Mouse (Mus musculus): ENCODE data around the gene Rbm4. TPM values are rescaled to one million over a fixed set of nuclear protein-coding genes. Genes with fewer than 3 reads are reported as not detected.
"Not testable (repeated sequence)": the region's sequence is repeated elsewhere in the genome, so short reads cannot be mapped to it uniquely, and the experiment has no call there.

The Rbm4 gene
- polyA plus RNA-seq, 1 experiment from 2014 or later = 30.7 TPM

DNA sequence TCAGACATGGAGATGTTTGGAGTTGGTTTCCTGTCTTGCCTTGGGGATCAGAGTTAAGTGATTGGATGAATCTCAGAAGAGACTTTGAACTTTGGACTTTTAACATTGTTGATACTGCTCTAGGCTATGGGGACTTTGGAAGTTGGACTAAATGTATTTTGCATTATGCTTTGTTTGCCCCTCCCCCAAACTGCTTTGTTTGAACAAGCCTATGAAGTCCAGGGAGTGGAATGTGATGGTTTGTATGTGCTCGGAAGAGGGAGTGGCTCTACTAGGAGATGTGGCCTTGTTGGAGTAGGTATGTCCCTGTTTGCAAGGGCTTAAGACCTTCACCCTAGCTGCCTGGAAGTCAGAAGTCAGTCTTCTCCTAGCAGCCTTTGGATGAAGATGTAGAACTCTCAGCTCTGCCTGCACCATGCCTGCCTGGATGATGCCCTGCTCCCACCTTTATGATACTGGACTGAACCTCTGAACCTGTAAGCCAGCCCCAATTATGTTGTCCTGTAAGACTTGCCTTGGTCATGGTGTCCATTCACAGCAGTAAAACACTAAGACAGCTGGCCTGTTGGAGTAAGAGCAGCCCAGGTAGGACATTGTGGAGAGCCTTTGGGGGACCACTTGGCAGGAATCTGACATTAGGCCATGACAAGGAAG, 23.6 kb upstream of the Rbm4 start:
- peaks cover 2% of the 10 kb centered on the region for H3K4me1 ChIP-seq
- ATAC-seq = no peak
- WGBS (ENCODE audit: insufficient replicate concordance) = 72% methylated on average over 1 of the region's 1 CpGs
- H3K4me3 ChIP-seq = no peak overlapping the region
- no peak overlapping the region for H3K9ac ChIP-seq
- no peak overlapping the region for H3K4me2 ChIP-seq
- H3K9me3 ChIP-seq (replicated peaks) = no peaks in the 10 kb centered on the region; the same call in 1 of the 2 replicates
- no peaks in the 10 kb centered on the region; the same call in 1 of the 2 replicates for H3K27me3 ChIP-seq (replicated peaks)
- H3K27ac ChIP-seq = 0 out of 2 replicates have a peak overlapping the region, but pooled peaks have one; percentile 21
- H3K36me3 ChIP-seq = no peaks in the 10 kb centered on the region

DNA sequence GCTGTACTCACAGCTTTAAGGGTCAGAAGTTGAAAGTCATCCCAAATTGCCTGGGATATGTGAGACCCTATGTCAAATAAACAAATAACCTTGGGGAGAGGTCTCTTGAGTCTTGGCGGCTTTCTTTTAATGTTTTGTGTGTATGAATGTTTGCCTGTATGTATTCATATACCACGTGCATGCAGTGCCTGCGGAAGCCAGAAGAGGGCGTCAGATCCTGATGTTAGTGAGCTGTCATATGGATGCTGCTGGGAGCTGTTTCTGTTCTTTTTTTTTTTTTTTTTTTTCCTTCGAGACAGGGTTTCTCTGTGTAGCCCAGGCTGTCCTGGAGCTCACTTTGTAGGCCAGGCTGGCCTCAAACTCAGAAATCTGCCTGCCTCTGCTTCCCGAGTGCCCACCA, 19.3 kb upstream of the Rbm4 start:
- WGBS (ENCODE audit: insufficient replicate concordance) = 75% methylated on average over 6 of the region's 6 CpGs
- Histone ChIP-seq H3K27me3 (replicated peaks) (no peaks in the 10 kb centered on the region; the same call in 1 of the 2 replicates), H3K27ac (no peak overlapping the region), H3K4me1 (peaks cover 24% of the 10 kb centered on the region), H3K4me2 (no peak overlapping the region), H3K9me3 (replicated peaks) (no peaks in the 10 kb centered on the region; the same call in 1 of the 2 replicates), H3K4me3 (no peak overlapping the region), H3K9ac (no peak overlapping the region), H3K36me3 (0 out of 2 replicates have a peak, but pooled peaks cover 2% of the 10 kb centered on the region)
- no peak for ATAC-seq

DNA sequence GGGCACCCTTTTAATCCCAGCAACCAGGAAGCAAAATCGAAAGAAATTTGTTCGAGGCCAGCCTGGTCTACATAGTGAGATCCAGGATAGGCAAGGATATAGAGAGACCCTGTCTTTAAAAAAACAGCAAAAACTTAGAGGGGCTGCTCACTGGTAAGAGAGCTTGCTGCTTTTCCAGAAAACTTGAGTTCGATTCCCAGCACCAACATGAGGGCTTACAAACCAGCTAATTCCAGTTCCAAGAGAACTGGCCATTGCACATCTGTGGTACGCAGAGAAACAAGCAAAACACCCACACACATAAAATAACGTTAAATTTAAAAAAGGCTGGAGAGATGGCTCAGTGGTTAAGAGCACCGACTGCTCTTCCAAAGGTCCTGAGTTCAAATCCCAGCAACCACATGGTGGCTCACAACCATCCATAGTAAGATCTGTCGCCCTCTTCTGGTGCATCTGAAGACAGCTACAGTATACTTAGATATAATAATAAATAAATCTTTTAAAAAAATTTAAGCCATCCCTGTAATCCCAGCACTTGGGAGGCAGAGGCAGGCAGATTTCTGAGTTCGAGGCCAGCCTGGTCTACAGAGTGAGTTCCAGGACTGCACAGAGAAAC, 18.7 kb upstream of the Rbm4 start:
- peaks cover 30% of the 10 kb centered on the region for H3K4me1 ChIP-seq
- H3K9me3 ChIP-seq (replicated peaks); ATAC-seq; H3K27me3 ChIP-seq (replicated peaks); H3K36me3 ChIP-seq: not testable (repeated sequence)
- peak overlapping the region; percentile 90 for H3K4me2 ChIP-seq
- H3K4me3 ChIP-seq = peak overlapping the region; percentile 96
- peak overlapping the region; percentile 96 for H3K27ac ChIP-seq
- H3K9ac ChIP-seq = peak overlapping the region; percentile 89
- 72% methylated on average over 8 of the region's 8 CpGs for WGBS (ENCODE audit: insufficient replicate concordance)

DNA sequence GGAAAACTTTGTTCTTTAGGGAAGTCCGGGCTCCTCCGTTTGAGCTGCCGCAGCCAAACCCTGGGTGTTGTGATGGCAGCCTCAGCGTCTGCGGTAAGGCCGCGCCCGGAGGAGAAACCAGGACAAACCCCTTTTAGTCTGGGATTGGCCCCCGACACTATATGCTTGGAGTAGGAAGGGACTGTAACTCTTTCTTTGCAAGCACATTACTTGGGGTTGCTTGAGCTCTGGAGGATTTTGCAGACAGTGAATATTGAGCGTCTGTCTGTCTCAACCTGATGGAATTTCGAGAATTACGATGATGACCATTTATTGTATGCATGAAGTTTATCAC, 18.2 kb upstream of the Rbm4 start:
- H3K4me1 ChIP-seq = peaks cover 36% of the 10 kb centered on the region
- no peaks in the 10 kb centered on the region for H3K27me3 ChIP-seq (replicated peaks)
- H3K27ac ChIP-seq = peak overlapping the region; percentile 96
- H3K9ac ChIP-seq = peak overlapping the region; percentile 89
- no peaks in the 10 kb centered on the region; the same call in 1 of the 2 replicates for H3K9me3 ChIP-seq (replicated peaks)
- H3K4me3 ChIP-seq = peak overlapping the region; percentile 96
- peak overlapping the region; percentile 90 for H3K4me2 ChIP-seq
- WGBS (ENCODE audit: insufficient replicate concordance) = 4% methylated on average over 12 of the region's 12 CpGs
- H3K36me3 ChIP-seq = peaks cover 11% of the 10 kb centered on the region; the same call in 1 of the 2 replicates
- no peak; the same call in 1 of the 2 replicates for ATAC-seq

DNA sequence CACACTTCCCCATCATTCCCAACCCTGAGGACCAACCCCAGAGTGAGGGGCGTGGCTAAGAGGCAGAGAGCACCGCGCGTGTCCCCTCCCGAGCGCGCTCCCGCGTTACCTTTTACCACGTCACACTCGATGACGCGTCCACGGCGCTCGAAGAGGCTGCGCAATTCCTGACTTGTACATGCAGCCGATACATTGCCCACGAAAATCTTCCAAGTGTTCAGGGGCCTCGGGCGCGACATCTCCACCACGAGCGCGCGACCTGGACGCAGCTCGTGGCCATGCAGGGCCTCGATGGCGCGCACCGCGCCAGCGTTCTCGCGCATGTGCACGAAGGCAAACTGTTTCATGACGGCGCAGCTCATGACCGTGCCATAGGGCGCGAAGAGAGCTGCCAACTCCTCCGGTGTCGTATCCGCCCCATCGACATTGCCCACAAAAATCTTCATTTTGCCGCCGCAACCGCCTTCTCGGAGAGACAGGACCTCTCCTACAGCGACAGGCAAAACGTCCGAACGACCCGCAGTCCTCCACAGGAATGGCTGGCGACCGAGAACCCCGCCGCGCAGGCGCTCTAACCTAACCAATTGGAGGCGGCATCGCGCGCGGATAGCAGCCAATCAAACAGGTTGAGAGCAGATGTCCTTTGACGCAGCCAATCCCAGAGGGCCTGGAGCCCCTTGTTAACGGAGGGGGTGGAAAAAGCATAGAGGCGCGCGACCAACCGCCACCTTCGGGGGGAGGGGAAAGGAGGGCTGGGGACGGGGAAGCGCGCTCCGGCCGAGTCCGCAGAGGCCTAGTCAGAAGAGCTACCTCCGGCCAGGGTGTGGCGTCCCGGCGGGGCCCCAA, 17.6 kb upstream of the Rbm4 start, which contains the start of the genes Gm21992 and Rbm14:
Gene Gm21992 (minus strand): TSS at position 550 of the 846 bp plus-strand sequence.
Gene Rbm14 (minus strand): TSS at position 572 of the 846 bp plus-strand sequence.
- Histone ChIP-seq H3K27me3 (replicated peaks) (no peaks in the 10 kb centered on the region), H3K27ac (peak within 1 kb of the TSS; percentile 96), H3K9ac (peak within 1 kb of the TSS; percentile 89), H3K4me1 (peaks cover 41% of the 10 kb centered on the region), H3K4me2 (peak within 1 kb of the TSS; percentile 90), H3K36me3 (peaks cover 12% of the 10 kb centered on the region; the same call in 1 of the 2 replicates), H3K4me3 (peak within 1 kb of the TSS; percentile 96), H3K9me3 (replicated peaks) (no peaks in the 10 kb centered on the region; the same call in 1 of the 2 replicates)
- ATAC-seq = peak; percentile 97
- under 1% methylated on average over 83 of the region's 83 CpGs for WGBS (ENCODE audit: insufficient replicate concordance)

DNA sequence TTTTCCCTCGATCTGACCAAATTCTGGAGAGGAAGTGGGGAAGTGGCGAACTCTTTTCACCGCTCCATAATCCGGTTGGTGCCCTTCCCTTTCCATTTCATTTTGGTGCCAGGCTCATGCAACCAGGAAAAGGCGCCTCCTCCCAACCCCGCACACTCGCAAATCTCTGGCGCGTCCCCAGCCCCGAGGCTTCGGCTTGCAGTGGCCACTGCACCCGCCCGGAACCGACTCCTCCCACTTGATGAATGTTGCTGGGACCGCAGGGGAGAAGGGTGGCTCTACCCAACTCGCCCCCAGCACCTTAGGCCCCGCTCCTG, 17.0 kb upstream of the Rbm4 start:
- Histone ChIP-seq H3K9ac (peak overlapping the region; percentile 89), H3K4me1 (peaks cover 47% of the 10 kb centered on the region)
- WGBS (ENCODE audit: insufficient replicate concordance) = under 1% methylated on average over 17 of the region's 17 CpGs

DNA sequence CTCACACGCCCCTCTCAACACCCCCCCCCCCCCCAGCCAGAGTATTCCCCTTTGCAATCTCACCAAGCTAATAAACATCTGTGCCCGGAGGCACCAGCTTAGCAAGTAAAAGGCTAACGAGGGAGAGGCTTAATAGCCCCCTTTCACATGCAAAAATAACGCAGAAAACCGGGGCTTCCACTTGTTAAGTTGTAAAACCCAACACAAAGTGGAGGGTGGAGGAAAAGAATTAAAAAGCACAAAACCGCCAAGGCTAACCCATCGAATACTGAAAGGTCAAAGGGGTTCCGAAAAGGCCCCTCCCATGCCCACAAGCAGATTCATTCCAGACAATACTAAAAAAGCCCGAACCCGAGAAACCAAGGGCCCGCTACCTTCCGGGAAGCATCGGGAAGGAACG, 16.6 kb upstream of the Rbm4 start:
- H3K9ac ChIP-seq = peak overlapping the region; percentile 89
- H3K27ac ChIP-seq = peak overlapping the region; percentile 96
- no peaks in the 10 kb centered on the region for H3K27me3 ChIP-seq (replicated peaks)
- peak overlapping the region; percentile 96 for H3K4me3 ChIP-seq
- WGBS (ENCODE audit: insufficient replicate concordance) = under 1% methylated on average over 14 of the region's 14 CpGs
- H3K4me2 ChIP-seq = peak overlapping the region; percentile 90
- no peaks in the 10 kb centered on the region; the same call in 1 of the 2 replicates for H3K9me3 ChIP-seq (replicated peaks)
- H3K4me1 ChIP-seq = peaks cover 51% of the 10 kb centered on the region
- H3K36me3 ChIP-seq = peaks cover 19% of the 10 kb centered on the region; the same call in 1 of the 2 replicates
- no peak for ATAC-seq

More for the DNA sequence above, 17.0 kb upstream of the Rbm4 start:
- Histone ChIP-seq H3K4me2 (peak overlapping the region; percentile 90), H3K36me3 (peaks cover 18% of the 10 kb centered on the region; the same call in 1 of the 2 replicates), H3K9me3 (replicated peaks) (no peaks in the 10 kb centered on the region; the same call in 1 of the 2 replicates), H3K27me3 (replicated peaks) (no peaks in the 10 kb centered on the region), H3K4me3 (peak overlapping the region; percentile 96), H3K27ac (peak overlapping the region; percentile 96)
- no peak for ATAC-seq

DNA sequence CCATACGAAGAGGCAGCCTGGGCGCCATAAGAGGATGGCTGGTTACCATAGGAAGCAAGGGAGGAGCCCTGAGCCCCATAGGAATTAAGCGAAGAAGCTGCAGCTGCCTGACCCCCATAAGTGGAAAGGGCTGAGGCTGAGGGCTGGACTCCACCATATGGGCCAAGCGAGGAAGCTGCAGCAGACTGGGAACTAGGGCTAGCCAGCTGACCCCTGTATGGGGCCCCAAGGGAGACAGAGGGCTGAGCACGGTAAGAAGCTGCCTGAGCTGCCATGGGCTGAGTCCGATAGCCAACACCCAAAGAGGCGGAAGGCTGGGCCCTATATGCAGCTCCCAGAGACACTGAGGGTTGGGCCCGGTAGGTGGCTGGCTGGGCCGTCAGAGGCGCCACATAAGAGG, 9.6 kb upstream of the Rbm4 start:
- peaks cover 84% of the 10 kb centered on the region for H3K36me3 ChIP-seq
- H3K4me3 ChIP-seq = no peak overlapping the region
- no peak overlapping the region for H3K9ac ChIP-seq
- H3K27me3 ChIP-seq (replicated peaks) = no peaks in the 10 kb centered on the region
- peaks cover 51% of the 10 kb centered on the region for H3K4me1 ChIP-seq
- H3K27ac ChIP-seq = no peak overlapping the region
- no peaks in the 10 kb centered on the region for H3K9me3 ChIP-seq (replicated peaks)
- H3K4me2 ChIP-seq = no peak overlapping the region
- no peak for ATAC-seq
- 81% methylated on average over 10 of the region's 10 CpGs for WGBS (ENCODE audit: insufficient replicate concordance)

DNA sequence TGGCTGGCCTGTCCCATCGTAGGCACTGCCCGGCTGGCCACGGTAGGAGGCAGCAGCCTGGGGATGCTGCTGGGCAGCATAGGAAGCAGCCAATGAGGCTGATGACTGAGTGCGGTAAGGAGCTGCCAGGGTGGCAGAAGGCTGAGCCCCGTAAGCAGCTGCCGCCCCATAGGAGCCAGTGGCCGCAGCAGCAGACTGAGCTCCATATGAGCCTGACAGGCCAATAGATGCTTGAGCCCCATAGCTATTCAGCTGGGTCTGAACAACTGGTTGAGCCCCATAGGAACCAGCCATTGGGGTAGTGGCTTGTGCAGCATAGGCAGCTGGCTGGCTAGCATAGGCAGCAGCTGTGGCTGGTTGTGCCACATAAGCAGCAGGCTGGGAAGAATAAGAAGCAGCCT, 9.0 kb upstream of the Rbm4 start:
- H3K4me3 ChIP-seq = no peak overlapping the region
- 90% methylated on average over 7 of the region's 7 CpGs for WGBS (ENCODE audit: insufficient replicate concordance)
- H3K4me2 ChIP-seq = no peak overlapping the region
- ATAC-seq = no peak
- no peaks in the 10 kb centered on the region for H3K9me3 ChIP-seq (replicated peaks)
- no peaks in the 10 kb centered on the region for H3K27me3 ChIP-seq (replicated peaks)
- H3K27ac ChIP-seq = no peak overlapping the region
- H3K4me1 ChIP-seq = peaks cover 51% of the 10 kb centered on the region
- H3K36me3 ChIP-seq = peaks cover 86% of the 10 kb centered on the region
- H3K9ac ChIP-seq = no peak overlapping the region

DNA sequence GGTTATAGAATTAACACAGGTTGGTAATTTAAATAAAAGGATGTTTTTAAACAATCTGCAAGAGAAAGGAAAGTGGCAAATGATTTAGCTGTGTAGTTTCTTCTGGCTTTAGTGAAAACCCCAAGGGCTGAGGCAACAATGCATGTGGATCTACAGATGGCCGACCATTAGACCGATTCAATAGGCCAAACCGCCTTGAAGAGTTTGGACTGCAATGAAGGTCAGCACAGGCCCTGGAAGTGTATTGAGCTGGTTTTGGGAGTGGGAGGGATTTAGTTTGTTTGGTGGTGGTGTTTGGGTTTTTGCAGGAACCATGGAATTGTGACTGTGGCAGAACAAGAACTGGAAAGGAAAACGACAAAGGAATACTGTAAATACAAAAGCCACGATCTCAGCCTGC, 5.4 kb upstream of the Rbm4 start:
- Histone ChIP-seq H3K27me3 (replicated peaks) (no peaks in the 10 kb centered on the region), H3K27ac (no peak overlapping the region), H3K4me1 (peaks cover 51% of the 10 kb centered on the region), H3K9me3 (replicated peaks) (no peaks in the 10 kb centered on the region), H3K4me3 (no peak overlapping the region), H3K4me2 (no peak overlapping the region), H3K36me3 (peaks cover 82% of the 10 kb centered on the region), H3K9ac (no peak overlapping the region)
- no peak for ATAC-seq
- WGBS (ENCODE audit: insufficient replicate concordance) = 90% methylated on average over 5 of the region's 5 CpGs

DNA sequence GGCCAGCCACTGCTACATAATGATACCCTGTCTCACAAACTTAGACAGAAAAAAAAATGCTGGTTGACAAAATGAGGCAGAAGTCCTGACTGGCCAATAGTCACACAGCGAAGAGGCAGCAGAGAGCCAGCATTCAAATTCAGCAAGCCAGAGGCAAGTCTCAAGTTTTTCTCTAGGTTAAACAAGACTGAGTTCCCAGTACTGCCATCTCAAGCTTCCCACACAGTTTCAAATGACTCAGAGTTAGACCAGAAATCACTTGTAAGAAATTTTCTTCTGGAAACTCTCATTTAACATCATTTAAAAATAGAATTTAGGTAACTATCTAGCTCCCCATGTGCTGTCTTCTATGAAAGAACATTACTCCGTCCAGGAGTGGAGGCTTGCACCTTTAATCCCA, 4.1 kb upstream of the Rbm4 start:
- no peaks in the 10 kb centered on the region for H3K27me3 ChIP-seq (replicated peaks)
- no peaks in the 10 kb centered on the region for H3K9me3 ChIP-seq (replicated peaks)
- 0 out of 2 replicates have a peak overlapping the region, but pooled peaks have one; percentile 28 for H3K27ac ChIP-seq
- 90% methylated on average over 2 of the region's 2 CpGs for WGBS (ENCODE audit: insufficient replicate concordance)
- H3K4me2 ChIP-seq = no peak overlapping the region
- no peak for ATAC-seq
- peaks cover 43% of the 10 kb centered on the region for H3K4me1 ChIP-seq
- H3K36me3 ChIP-seq = peaks cover 70% of the 10 kb centered on the region
- no peak overlapping the region for H3K9ac ChIP-seq
- H3K4me3 ChIP-seq = no peak overlapping the region

All from liver, embryonic 12.5 days (tissue).